8 mouse cellular contexts compared by ENCODE assay signal in genomic region chr14:118705808-118706731, GRCm38 (mm10). TPM values are rescaled to one million over a fixed set of nuclear protein-coding genes. Genes with fewer than 3 reads are reported as not detected.
DNase-seq lines count a peak whose midpoint lies in the region; ATAC-seq lines count a peak whose summit lies in the region.

Gene Abcc4, minus strand, starts transcription at chr14:118706219.

- ATAC-seq in hindbrain, embryonic 12.5 days (ENCODE audit: low FRiP score) = peak; percentile 65

- peak; percentile 61 for DNase-seq in NIH3T3 (ENCODE audit: low read depth)
- DNase-seq in cerebellum, adult 9-11 months = peak; percentile 66
- peak; percentile 33 to 54 for DNase-seq in frontal cortex, postnatal 25 days (ENCODE audit: low spot score in 2 of 2)
- DNase-seq in layer of hippocampus, postnatal 36 days = peak; percentile 62 to 64
- DNase-seq in lung, postnatal 25 days (ENCODE audit: low spot score) = peak; percentile 81
- peak; percentile 62 for DNase-seq in retina, embryonic 14.5 days (ENCODE audit: low spot score)
- DNase-seq in thymus, postnatal 4 days = peak; percentile 81

- peaks cover 44% of the 10 kb centered on the region for H3K27me3 ChIP-seq in hindbrain, embryonic 12.5 days

- under 1% methylated on average over 97 of the region's 106 CpGs for WGBS in hindbrain, embryonic 12.5 days

- H3K4me3 ChIP-seq in hindbrain, embryonic 12.5 days = peak within 1 kb of the TSS; percentile 66

- no peaks in the 10 kb centered on the region for H3K9me3 ChIP-seq in hindbrain, embryonic 12.5 days (replicated peaks)

- H3K36me3 ChIP-seq in hindbrain, embryonic 12.5 days = no peaks in the 10 kb centered on the region

- peak within 1 kb of the TSS; percentile 73 for H3K9ac ChIP-seq in hindbrain, embryonic 12.5 days

- peaks cover 18% of the 10 kb centered on the region for H3K4me1 ChIP-seq in hindbrain, embryonic 12.5 days

- H3K4me2 ChIP-seq in hindbrain, embryonic 12.5 days (replicated peaks) = peak within 1 kb of the TSS; percentile 100

- no peak within 1 kb of the TSS for H3K27ac ChIP-seq in hindbrain, embryonic 12.5 days

RNA-seq across cellular contexts. Expression of gene Abcc4, which starts in this region (rescaled TPM):
- 2.8 and 3.2 TPM in 2 replicates for polyA plus RNA-seq in hindbrain, embryonic 12.5 days (2016; fragmentation: Nextera tagmentation; extraction: Ambion mirVana)
- total RNA-seq in layer of hippocampus, postnatal 36 days (2021) = 10 to 100 TPM in 1 of 2 experiments, 1 to 10 TPM in 1; 8.2 to 10.4 TPM
